Mouse (Mus musculus): ENCODE measurements around the gene Shank1.

Gene Shank1

GRCm38 (mm10) chr7:44340226-44340625 is 30.2 kb downstream of the Shank1 start:
- WGBS, result 44% methylated on average over 6 of the region's 6 CpGs

DNA sequence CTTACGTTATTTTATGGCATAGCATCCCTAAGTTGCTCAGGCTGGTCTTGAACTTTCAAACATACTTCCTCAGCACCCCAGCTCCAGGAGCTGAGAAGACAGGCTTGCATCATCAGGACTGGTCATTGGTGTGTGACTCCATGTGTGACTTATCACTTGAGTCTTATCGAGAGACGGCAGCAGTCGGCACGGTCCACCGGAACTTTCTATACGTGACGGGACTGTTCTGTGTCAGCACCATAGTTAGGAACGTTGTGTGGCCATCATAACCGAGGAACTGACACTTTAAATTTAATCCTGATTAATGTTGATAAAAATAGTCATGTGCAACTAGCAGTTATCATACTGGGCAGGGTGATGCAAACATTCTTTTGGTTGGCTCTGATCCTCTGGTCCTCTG is 31.1 kb downstream of the Shank1 start:
- whole genome bisulfite sequencing, result 70% methylated on average over 10 of the region's 10 CpGs

DNA sequence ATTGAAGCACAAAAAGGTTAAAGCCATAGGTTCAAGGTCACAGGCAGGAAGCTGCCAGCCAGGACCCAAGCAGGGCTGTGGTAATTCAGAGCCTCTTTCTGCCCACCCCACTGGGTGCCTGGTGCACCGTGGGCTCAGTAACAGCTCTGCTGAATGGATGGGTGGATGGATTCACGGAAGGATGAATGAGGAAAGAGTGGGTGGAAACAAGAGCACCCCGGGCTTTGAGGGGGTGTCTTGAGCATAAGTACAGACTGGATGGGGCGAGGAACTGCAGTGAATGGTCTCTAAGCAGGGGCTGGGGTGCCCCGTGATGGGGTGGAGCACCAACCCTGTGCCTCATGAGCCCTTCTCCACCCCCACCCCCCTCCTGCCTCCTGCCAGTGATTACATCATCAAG is 31.7 kb downstream of the Shank1 start:
- 41% methylated on average over 5 of the region's 5 CpGs for WGBS

DNA sequence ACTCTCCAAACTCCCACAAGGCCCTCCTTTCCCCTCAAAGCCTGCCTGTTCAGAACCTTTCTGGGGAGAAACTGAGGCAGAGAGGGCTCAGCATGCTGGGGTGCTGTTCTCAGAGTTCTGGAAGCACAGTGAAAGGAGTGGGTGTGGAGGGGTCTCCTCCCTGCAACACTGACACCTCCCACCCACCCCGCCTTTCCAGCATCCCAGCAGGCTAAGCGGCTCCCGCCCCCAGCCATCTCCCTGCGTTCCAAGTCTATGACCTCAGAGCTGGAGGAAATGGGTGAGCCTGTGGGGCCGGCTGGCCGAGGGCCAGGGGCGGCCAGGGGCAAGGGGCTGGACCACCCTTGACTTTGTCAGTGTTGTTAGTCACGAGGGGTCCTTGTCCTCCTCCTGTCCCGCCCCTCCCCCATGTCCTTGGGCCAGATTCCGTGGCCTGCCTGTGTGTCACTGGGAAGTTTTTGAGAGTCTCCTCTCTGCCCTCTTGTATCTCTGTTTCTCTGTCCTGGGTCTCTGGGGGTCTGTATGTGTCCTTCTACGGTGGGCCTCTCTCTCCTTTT is 33.5 kb downstream of the Shank1 start:
- 24% methylated on average over 11 of the region's 11 CpGs for WGBS

DNA sequence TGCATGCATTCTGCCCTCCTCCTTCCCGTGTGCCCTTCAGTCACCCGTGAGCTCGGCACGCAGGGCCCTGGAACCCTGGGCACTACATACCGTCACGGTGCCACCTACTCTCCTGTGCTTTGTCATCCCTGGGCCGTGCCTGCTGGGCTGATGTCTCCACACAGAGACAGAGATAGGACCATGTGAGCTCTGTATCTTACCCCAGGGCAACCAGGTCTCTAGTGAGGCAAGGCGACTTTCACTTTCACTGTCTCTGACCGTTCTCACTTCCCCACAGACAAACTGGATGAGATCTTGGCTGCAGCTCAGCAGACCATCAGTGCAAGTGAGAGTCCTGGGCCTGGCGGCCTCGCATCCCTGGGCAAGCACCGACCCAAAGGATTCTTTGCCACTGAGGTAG is 34.6 kb downstream of the Shank1 start:
- WGBS, result 53% methylated on average over 12 of the region's 12 CpGs

DNA sequence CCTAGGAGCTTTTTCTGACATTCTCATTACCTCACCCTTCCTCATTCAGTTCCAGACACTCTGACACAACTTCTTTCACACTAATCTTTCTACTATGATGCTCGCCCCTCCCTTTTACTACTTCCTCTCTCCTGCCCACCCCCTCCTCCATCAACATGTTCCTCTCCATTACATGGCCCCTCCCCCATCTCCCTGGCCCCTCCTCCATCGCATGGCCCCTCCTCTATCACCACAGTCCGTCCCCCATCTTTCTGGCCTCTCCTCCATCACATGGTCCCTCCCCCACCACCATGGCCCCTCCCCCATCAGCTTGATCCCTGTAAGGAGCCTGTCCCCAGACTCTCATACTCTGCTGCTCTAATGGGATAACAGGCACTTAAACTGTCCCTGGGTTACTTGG is 39.0 kb downstream of the Shank1 start:
- 23% methylated on average over 3 of the region's 3 CpGs for WGBS

- WGBS, result 8% methylated on average over 25 of the region's 25 CpGs
Observed at GRCm38 (mm10) chr7:44350957-44351711, 41.1 kb downstream of the Shank1 start.

DNA sequence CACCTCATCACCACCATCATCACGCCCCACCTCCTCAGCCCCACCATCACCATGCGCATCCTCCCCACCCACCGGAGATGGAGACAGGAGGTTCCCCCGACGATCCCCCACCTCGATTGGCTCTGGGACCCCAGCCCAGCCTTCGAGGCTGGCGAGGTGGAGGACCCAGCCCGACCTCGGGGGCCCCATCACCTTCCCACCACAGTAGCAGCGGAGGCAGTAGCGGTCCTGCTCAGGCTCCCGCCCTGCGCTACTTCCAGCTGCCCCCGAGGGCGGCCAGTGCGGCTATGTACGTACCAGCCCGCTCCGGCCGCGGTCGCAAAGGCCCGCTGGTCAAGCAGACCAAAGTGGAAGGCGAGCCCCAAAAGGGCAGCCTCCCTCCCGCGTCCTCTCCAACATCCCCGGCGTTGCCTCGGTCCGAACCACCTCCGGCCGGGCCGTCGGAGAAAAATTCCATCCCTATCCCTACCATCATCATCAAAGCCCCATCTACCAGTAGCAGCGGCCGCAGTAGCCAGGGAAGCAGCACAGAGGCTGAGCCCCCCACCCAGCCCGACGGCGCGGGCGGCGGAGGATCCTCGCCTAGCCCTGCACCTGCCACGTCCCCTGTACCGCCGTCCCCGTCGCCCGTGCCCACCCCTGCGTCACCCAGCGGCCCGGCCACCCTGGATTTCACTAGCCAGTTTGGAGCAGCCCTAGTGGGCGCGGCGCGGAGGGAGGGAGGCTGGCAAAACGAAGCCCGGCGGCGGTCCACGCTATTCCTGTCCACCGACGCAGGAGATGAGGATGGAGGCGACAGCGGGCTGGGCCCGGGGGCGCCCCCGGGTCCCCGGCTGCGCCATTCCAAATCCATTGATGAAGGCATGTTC is 42.1 kb downstream of the Shank1 start:
- 13% methylated on average over 71 of the region's 71 CpGs for WGBS

DNA sequence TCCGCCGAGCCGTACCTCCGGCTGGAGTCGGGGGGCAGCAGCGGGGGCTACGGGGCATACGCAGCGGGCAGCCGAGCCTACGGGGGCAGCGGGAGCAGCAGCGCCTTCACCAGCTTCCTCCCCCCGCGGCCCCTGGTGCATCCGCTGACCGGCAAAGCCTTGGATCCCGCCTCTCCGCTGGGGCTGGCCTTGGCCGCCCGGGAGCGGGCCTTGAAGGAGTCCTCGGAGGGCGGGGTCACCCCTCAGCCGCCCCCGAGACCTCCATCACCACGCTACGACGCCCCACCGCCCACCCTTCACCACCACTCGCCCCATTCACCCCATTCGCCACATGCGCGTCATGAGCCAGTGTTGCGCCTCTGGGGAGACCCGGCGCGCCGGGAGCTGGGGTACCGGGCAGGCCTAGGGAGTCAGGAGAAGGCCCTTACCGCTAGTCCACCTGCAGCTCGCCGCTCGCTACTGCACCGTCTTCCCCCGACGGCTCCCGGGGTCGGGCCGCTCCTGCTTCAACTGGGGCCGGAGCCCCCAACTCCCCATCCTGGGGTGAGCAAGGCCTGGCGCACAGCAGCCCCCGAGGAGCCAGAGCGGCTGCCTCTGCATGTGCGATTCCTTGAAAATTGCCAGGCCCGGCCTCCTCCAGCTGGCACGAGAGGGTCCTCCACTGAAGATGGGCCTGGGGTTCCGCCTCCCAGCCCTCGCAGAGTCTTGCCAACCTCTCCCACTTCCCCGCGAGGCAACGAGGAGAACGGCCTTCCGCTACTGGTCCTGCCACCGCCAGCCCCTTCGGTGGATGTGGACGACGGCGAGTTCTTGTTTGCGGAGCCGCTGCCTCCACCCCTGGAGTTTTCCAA is 42.9 kb downstream of the Shank1 start:
- 13% methylated on average over 70 of the region's 71 CpGs for WGBS

DNA sequence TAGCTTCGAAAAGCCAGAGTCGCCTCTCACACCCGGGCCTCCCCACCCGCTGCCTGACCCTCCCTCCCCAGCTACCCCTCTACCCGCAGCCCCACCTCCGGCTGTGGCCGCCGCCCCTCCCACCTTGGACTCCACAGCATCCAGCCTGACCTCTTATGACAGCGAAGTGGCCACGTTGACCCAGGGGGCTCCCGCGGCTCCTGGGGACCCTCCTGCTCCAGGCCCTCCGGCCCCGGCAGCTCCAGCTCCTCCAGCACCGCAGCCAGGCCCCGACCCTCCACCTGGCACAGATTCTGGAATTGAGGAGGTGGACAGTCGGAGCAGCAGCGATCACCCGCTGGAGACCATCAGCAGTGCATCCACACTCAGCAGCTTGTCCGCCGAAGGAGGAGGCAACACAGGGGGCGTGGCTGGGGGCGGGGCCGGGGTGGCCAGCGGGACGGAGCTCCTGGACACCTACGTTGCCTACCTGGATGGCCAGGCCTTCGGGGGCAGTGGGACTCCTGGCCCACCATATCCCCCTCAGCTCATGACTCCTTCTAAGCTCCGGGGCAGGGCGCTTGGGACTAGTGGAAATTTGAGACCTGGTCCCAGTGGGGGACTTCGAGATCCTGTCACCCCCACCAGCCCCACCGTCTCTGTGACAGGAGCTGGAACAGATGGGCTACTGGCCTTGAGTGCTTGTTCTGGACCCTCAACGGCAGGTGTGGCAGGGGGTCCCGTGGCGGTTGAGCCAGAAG is 43.7 kb downstream of the Shank1 start:
- WGBS, result 14% methylated on average over 35 of the region's 35 CpGs

GRCm38 (mm10) chr7:44355411-44355810 is 45.4 kb downstream of the Shank1 start:
- WGBS, result 44% methylated on average over 6 of the region's 6 CpGs

DNA sequence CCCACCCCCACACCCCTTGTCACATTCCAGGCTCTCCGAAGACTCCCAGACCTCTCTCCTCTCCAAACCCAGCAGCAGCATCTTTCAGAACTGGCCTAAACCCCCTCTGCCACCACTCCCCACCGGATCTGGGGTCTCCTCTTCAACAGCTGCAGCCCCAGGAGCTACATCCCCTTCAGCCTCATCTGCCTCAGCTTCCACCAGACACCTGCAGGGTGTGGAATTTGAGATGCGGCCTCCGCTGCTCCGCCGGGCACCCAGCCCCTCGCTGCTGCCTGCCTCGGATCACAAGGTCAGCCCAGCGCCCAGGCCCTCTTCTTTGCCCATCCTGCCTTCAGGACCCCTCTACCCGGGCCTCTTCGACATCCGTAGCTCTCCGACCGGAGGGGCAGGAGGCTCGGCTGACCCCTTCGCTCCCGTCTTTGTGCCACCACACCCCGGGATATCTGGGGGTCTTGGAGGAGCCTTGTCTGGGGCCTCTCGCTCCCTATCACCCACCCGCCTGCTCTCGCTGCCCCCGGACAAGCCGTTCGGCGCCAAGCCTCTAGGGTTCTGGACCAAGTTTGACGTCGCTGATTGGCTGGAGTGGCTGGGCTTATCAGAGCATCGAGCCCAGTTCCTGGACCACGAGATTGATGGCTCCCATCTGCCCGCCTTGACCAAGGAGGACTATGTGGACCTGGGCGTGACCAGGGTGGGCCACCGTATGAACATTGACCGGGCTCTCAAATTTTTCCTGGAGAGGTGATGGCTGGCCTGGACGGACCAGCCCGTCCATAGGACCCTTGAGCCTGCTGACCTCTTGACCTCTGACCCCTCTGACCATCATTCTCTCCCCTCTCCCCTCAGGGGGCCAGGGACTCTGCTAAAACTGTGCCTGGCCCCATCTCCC is 46.8 kb downstream of the Shank1 start:
- WGBS, result 17% methylated on average over 35 of the region's 35 CpGs

GRCm38 (mm10) chr7:44357531-44357930 is 47.5 kb downstream of the Shank1 start:
- WGBS, result 26% methylated on average over 10 of the region's 10 CpGs

DNA sequence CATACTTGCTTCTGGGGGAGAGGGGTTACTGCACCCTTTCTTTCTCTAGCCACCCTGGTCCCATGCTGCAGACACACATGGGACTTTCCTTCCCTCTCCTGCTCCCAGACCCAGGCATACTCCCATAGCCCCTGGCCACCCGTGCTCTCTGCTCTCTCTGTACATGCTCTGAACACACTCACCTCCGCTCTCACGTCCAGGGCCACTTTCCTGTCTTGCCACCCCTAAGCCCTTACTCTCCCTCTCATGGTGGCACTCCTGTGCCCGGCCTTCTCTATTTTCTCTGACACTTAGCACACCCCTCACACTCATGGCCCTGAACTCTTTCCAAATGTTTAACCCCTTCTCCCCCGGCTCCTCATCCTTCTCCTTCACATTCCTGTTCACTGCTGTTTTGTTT is 48.0 kb downstream of the Shank1 start:
- WGBS, result 21% methylated on average over 5 of the region's 5 CpGs

DNA sequence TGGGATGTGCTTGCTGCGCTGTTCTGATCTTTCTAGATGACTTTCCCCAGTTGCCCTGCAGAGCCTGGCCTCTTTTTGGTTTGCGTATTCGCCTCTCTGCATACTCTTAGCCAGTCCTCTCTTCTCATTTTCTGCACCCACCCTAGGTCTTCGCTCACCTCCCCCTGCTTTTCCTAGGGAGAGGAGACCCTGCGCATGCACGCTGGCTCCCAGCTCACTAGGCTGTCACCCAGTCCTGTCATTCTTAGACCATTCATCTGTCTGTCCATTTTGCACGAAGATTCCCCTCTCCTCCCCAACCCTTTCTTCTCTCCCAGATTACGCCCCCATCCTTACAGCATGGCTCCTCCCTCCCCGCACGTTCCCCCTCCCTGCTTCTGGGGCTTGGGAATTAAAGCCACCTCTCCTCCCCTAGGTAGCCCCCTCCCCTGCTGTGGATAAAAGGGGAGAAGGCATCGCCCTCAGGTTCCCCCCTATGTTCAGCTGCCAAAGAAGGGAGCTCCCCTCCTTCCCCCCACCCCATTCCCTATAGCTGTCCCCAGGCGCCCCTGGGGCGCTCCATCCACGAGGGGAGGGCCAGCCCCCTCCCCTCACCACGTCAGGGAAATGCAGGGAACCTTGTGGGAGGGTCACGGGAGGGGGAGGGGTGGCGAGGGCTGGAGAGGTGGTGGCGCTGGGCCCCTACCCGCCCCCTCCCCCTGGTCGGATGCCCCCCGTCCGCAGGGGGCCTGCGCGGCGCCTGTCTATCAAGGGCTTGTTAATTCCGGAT is 49.0 kb downstream of the Shank1 start:
- WGBS, result 5% methylated on average over 23 of the region's 26 CpGs

GRCm38 (mm10) chr7:44359908-44360672 is 50.0 kb downstream of the Shank1 start:
- WGBS, result under 1% methylated on average over 54 of the region's 54 CpGs

DNA sequence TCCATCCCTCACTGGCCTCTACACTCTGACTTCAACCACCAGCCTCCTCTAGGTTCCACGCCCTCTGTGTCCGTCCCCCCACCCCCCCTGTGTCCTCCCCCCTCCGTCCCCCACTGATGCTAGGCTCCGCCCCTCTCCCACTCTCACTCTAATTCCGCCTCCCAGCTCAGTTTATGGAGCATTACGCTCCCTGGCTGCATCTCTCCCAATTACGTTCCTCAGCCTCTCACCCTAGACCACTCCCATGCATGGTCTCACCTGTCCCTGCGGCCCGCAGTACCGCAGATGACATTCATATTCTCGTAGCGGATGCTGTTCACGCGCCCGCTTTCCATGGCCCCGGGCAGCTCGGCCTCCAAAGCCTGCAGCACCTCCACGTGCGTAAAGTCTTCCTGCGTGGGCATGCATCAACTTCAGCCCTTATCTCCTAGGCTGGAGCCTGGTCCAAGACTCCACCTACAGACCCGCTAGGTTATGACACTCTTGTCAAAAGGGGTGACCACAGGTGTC is 50.8 kb downstream of the Shank1 start:
- 8% methylated on average over 21 of the region's 21 CpGs for WGBS

- WGBS, result 89% methylated on average over 8 of the region's 8 CpGs
Observed at GRCm38 (mm10) chr7:44372678-44373077, 62.6 kb downstream of the Shank1 start.

All from cerebral cortex, adult 2 months (tissue).